Mouse (Mus musculus): ENCODE measurements around the gene Rtn2.

GRCm38 (mm10) chr7:19309884-19310641 lies 27.6 kb downstream of the Rtn2 start, which contains the start of gene Fosb:
- TF ChIP-seq CTCF (IDR thresholded peaks at IDR 0.05; ENCODE audit: borderline replicate concordance, insufficient read depth, low read length) (no peak), POLR2A (IDR thresholded peaks at IDR 0.05; ENCODE audit: low read depth, low read length) (peak; percentile 71)

Data from embryonic fibroblast, embryonic 13.5 days (primary cell).